Mouse (Mus musculus): ENCODE measurements around the gene Tmem200b. TPM values are rescaled to one million over a fixed set of nuclear protein-coding genes. Genes with fewer than 3 reads are reported as not detected.

Gene Tmem200b
- total RNA-seq, 1 experiment, result 1.8 TPM

DNA sequence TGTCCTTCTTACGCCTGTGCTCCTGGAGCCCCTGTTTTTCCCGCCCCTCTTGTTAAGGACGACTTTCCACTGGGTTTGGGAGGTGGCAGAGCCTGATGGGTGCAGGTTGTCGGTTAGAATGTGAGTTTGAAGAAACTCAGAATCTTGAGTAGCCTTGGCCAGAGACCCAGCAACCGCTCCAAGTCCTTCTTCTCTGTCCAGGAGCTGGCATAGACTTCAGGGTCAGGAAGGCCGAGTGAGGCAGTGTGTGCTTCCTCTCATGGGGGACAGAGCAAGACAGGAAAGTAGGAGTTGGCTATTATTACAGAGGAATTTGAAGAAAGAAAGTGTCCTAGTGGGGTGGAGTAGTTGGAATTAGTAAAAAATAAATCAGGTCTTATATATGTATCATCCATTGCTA, 38.0 kb upstream of the Tmem200b start:
- Histone ChIP-seq H3K9ac (ENCODE audit: insufficient read depth, low read depth, low read length, poor library complexity, severe bottlenecking) (no peak overlapping the region), H3K27ac (ENCODE audit: insufficient read depth, low read depth, low read length, poor library complexity, severe bottlenecking) (no peak overlapping the region), H3K4me1 (ENCODE audit: control insufficient read depth in 2 of 2, insufficient read depth in 2 of 2, low read length in 2 of 2, poor library complexity in 1 of 2) (no peaks in the 10 kb centered on the region), H3K9me3 (ENCODE audit: control insufficient read depth, insufficient read depth, low read depth, low read length) (no peaks in the 10 kb centered on the region), H3K36me3 (ENCODE audit: control insufficient read depth, insufficient read depth, low read length, poor library complexity, severe bottlenecking) (peaks cover 17% of the 10 kb centered on the region), H3K4me3 (ENCODE audit: insufficient read depth in 1 of 2, low read depth in 1 of 2, low read length in 2 of 2, poor library complexity in 1 of 2, severe bottlenecking in 1 of 2) (no peak overlapping the region)
- TF ChIP-seq ZNF384 (IDR thresholded peaks at IDR 0.05; ENCODE audit: low read depth, low read length) (no peak), CHD2 (IDR thresholded peaks at IDR 0.05; ENCODE audit: low read depth, low read length) (no peak), MAFK (IDR thresholded peaks at IDR 0.05; ENCODE audit: insufficient read depth, low read depth, low read length) (no peak)
- in situ Hi-C loops (cut with MboI; ENCODE audit: low sequenced_read_pairs in 2 of 2, unreplicated experiment in 2 of 2), result no loop called here
- no peak for DNase-seq (ENCODE audit: low read depth, low spot score)

DNA sequence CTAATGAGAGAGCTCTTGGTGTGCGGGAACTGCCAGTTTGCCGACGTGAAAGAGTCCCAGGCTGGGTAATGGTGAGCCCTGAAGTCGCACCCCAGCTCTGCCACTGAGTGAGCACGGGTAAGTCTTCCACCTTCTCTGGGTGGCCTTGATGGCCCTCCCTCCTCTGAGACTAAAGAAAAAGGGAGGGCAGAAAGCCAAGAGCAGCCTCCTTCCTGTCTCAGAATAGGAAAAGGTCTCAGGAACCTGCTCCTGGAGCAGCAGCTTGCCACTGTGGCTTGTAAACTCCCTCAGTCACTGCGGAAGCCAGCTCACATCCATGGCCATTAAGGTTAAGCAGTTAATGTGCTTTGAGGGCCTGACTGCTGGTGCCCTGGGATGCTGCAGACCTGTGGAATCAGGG, 36.2 kb upstream of the Tmem200b start:
- no peaks in the 10 kb centered on the region for H3K9me3 ChIP-seq (ENCODE audit: control insufficient read depth, insufficient read depth, low read depth, low read length)
- no peak overlapping the region for H3K9ac ChIP-seq (ENCODE audit: insufficient read depth, low read depth, low read length, poor library complexity, severe bottlenecking)
- H3K4me3 ChIP-seq (ENCODE audit: insufficient read depth in 1 of 2, low read depth in 1 of 2, low read length in 2 of 2, poor library complexity in 1 of 2, severe bottlenecking in 1 of 2), result no peak overlapping the region
- in situ Hi-C loops (cut with MboI; ENCODE audit: low sequenced_read_pairs in 2 of 2, unreplicated experiment in 2 of 2), result no loop called here
- no peak overlapping the region for H3K27ac ChIP-seq (ENCODE audit: insufficient read depth, low read depth, low read length, poor library complexity, severe bottlenecking)
- H3K4me1 ChIP-seq (ENCODE audit: control insufficient read depth in 2 of 2, insufficient read depth in 2 of 2, low read length in 2 of 2, poor library complexity in 1 of 2), result no peaks in the 10 kb centered on the region
- TF ChIP-seq HCFC1 (IDR thresholded peaks at IDR 0.05; ENCODE audit: borderline replicate concordance, insufficient read depth, low read length) (no peak), ZC3H11A (IDR thresholded peaks at IDR 0.05; ENCODE audit: borderline replicate concordance, low read depth, low read length) (no peak), ZNF384 (IDR thresholded peaks at IDR 0.05; ENCODE audit: low read depth, low read length) (no peak), MAFK (IDR thresholded peaks at IDR 0.05; ENCODE audit: insufficient read depth, low read depth, low read length) (no peak), CHD2 (IDR thresholded peaks at IDR 0.05; ENCODE audit: low read depth, low read length) (no peak)
- H3K36me3 ChIP-seq (ENCODE audit: control insufficient read depth, insufficient read depth, low read length, poor library complexity, severe bottlenecking), result peaks cover 20% of the 10 kb centered on the region
- DNase-seq (ENCODE audit: low read depth, low spot score), result no peak

DNA sequence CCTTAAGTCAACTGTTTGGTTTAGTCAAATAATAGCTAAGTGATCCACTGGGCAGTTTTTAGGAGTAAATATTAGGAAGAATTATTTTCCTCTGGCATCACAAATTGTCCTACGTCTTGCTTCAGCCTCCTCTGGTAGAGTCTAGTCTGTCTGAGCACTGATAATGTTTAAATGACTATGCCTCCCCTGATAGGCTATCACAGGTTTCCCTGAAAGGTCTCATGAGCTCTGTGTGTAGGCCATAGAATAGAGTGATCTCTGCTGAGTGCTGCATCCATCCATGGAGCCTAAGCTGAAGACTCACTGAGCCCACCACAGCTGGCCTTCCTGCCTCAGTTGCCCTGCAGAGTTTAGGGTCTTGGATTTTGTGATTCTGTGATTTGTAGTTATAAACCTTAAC, 33.0 kb upstream of the Tmem200b start:
- TF ChIP-seq ZC3H11A (IDR thresholded peaks at IDR 0.05; ENCODE audit: borderline replicate concordance, low read depth, low read length) (no peak), MAFK (IDR thresholded peaks at IDR 0.05; ENCODE audit: insufficient read depth, low read depth, low read length) (no peak), ZNF384 (IDR thresholded peaks at IDR 0.05; ENCODE audit: low read depth, low read length) (no peak), CHD2 (IDR thresholded peaks at IDR 0.05; ENCODE audit: low read depth, low read length) (no peak), HCFC1 (IDR thresholded peaks at IDR 0.05; ENCODE audit: borderline replicate concordance, insufficient read depth, low read length) (no peak)
- Histone ChIP-seq H3K27ac (ENCODE audit: insufficient read depth, low read depth, low read length, poor library complexity, severe bottlenecking) (no peak overlapping the region), H3K36me3 (ENCODE audit: control insufficient read depth, insufficient read depth, low read length, poor library complexity, severe bottlenecking) (peaks cover 38% of the 10 kb centered on the region), H3K4me3 (ENCODE audit: insufficient read depth in 1 of 2, low read depth in 1 of 2, low read length in 2 of 2, poor library complexity in 1 of 2, severe bottlenecking in 1 of 2) (no peak overlapping the region), H3K4me1 (ENCODE audit: control insufficient read depth in 2 of 2, insufficient read depth in 2 of 2, low read length in 2 of 2, poor library complexity in 1 of 2) (0 out of 4 replicates have a peak, but pooled peaks cover 0 to 3% of the 10 kb centered on the region in 2 experiments), H3K9ac (ENCODE audit: insufficient read depth, low read depth, low read length, poor library complexity, severe bottlenecking) (no peak overlapping the region), H3K9me3 (ENCODE audit: control insufficient read depth, insufficient read depth, low read depth, low read length) (no peaks in the 10 kb centered on the region)
- in situ Hi-C loops (cut with MboI; ENCODE audit: low sequenced_read_pairs in 2 of 2, unreplicated experiment in 2 of 2), result no loop called here
- DNase-seq (ENCODE audit: low read depth, low spot score), result no peak

DNA sequence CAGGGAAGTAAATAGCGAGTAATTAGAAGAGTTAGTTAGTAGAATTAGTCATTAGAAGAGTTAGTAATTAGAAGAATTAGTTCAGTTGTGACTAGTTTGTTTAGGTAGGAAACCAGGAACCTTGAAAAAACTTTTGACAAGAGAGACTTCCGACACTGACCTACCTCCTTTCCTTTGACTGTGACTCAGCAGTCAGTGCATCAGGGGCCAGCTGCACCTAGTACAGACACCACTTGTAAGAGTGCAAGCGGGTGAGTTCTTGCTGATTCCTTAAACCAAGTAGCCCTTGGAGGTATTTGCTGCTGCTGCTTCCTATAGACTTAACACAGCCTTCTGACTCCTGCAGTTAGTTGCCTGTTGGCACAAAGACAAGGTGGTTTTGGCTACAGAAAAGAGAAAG, 30.9 kb upstream of the Tmem200b start:
- in situ Hi-C loops (cut with MboI; ENCODE audit: low sequenced_read_pairs in 2 of 2, unreplicated experiment in 2 of 2), result no loop called here
- H3K9ac ChIP-seq (ENCODE audit: insufficient read depth, low read depth, low read length, poor library complexity, severe bottlenecking), result no peak overlapping the region
- 0 out of 4 replicates have a peak, but pooled peaks cover 0 to 3% of the 10 kb centered on the region in 2 experiments for H3K4me1 ChIP-seq (ENCODE audit: control insufficient read depth in 2 of 2, insufficient read depth in 2 of 2, low read length in 2 of 2, poor library complexity in 1 of 2)
- no peak for DNase-seq (ENCODE audit: low read depth, low spot score)
- no peak overlapping the region for H3K4me3 ChIP-seq (ENCODE audit: insufficient read depth in 1 of 2, low read depth in 1 of 2, low read length in 2 of 2, poor library complexity in 1 of 2, severe bottlenecking in 1 of 2)
- TF ChIP-seq HCFC1 (IDR thresholded peaks at IDR 0.05; ENCODE audit: borderline replicate concordance, insufficient read depth, low read length), result no peak
- no peak for TF ChIP-seq CHD2 (IDR thresholded peaks at IDR 0.05; ENCODE audit: low read depth, low read length)
- no peak for TF ChIP-seq ZC3H11A (IDR thresholded peaks at IDR 0.05; ENCODE audit: borderline replicate concordance, low read depth, low read length)
- TF ChIP-seq ZNF384 (IDR thresholded peaks at IDR 0.05; ENCODE audit: low read depth, low read length), result no peak
- TF ChIP-seq MAFK (IDR thresholded peaks at IDR 0.05; ENCODE audit: insufficient read depth, low read depth, low read length), result no peak
- no peaks in the 10 kb centered on the region for H3K9me3 ChIP-seq (ENCODE audit: control insufficient read depth, insufficient read depth, low read depth, low read length)
- peaks cover 46% of the 10 kb centered on the region for H3K36me3 ChIP-seq (ENCODE audit: control insufficient read depth, insufficient read depth, low read length, poor library complexity, severe bottlenecking)
- no peak overlapping the region for H3K27ac ChIP-seq (ENCODE audit: insufficient read depth, low read depth, low read length, poor library complexity, severe bottlenecking)

DNA sequence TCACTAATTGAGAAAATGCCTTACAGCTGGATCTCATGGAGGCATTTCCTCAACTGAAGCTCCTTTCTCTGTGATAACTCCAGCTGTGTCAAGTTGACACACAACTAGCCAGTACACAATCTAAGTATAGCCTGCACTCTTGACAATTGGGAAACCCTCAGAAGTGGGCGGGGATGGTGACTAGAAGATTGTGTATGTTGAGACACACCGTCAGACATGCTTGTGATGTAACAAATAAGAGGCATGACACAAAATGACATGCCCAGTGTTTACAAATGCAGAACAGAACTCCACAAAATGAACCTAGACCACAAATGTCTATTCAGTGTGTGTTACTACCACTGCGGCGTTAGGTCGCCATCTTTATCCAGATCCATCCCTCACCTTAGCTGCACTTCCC, 24.5 kb upstream of the Tmem200b start:
- no peak for TF ChIP-seq ZC3H11A (IDR thresholded peaks at IDR 0.05; ENCODE audit: borderline replicate concordance, low read depth, low read length)
- no peak for TF ChIP-seq CHD2 (IDR thresholded peaks at IDR 0.05; ENCODE audit: low read depth, low read length)
- TF ChIP-seq HCFC1 (IDR thresholded peaks at IDR 0.05; ENCODE audit: borderline replicate concordance, insufficient read depth, low read length), result no peak
- no peak for TF ChIP-seq ZNF384 (IDR thresholded peaks at IDR 0.05; ENCODE audit: low read depth, low read length)
- no peak for TF ChIP-seq MAFK (IDR thresholded peaks at IDR 0.05; ENCODE audit: insufficient read depth, low read depth, low read length)
- no peak overlapping the region for H3K27ac ChIP-seq (ENCODE audit: insufficient read depth, low read depth, low read length, poor library complexity, severe bottlenecking)
- H3K36me3 ChIP-seq (ENCODE audit: control insufficient read depth, insufficient read depth, low read length, poor library complexity, severe bottlenecking), result peaks cover 69% of the 10 kb centered on the region
- H3K4me3 ChIP-seq (ENCODE audit: insufficient read depth in 1 of 2, low read depth in 1 of 2, low read length in 2 of 2, poor library complexity in 1 of 2, severe bottlenecking in 1 of 2), result no peak overlapping the region
- H3K4me1 ChIP-seq (ENCODE audit: control insufficient read depth in 2 of 2, insufficient read depth in 2 of 2, low read length in 2 of 2, poor library complexity in 1 of 2), result peaks cover 0 to 4% of the 10 kb centered on the region in 2 experiments; a peak in 1 of 4 replicates
- in situ Hi-C loops (cut with MboI; ENCODE audit: low sequenced_read_pairs in 2 of 2, unreplicated experiment in 2 of 2), result no loop called here
- H3K9ac ChIP-seq (ENCODE audit: insufficient read depth, low read depth, low read length, poor library complexity, severe bottlenecking), result no peak overlapping the region
- no peak for DNase-seq (ENCODE audit: low read depth, low spot score)
- H3K9me3 ChIP-seq (ENCODE audit: control insufficient read depth, insufficient read depth, low read depth, low read length), result no peaks in the 10 kb centered on the region
